Mouse (Mus musculus): ENCODE measurements around the gene Snapc5. TPM values are rescaled to one million over a fixed set of nuclear protein-coding genes. Genes with fewer than 3 reads are reported as not detected.
"Not testable (repeated sequence)": the region's sequence is repeated elsewhere in the genome, so short reads cannot be mapped to it uniquely, and the experiment has no call there.

Snapc5 gene
- polyA plus RNA-seq, 1 experiment from 2014 or later, result 14.8 TPM

- H3K36me3 ChIP-seq (replicated peaks; ENCODE audit: insufficient read depth, low read length), result peaks cover 39% of the 10 kb centered on the region
- ATAC-seq, result no peak
- H3K4me3 ChIP-seq (ENCODE audit: low read depth, low read length), result peak overlapping the region; percentile 86; the same call in 1 of the 2 replicates
- H3K4me1 ChIP-seq (ENCODE audit: insufficient read depth), result peaks cover 16% of the 10 kb centered on the region
- H3K9ac ChIP-seq (replicated peaks), result peak overlapping the region; percentile 89; the same call in 1 of the 2 replicates
- no peaks in the 10 kb centered on the region for H3K27me3 ChIP-seq (ENCODE audit: insufficient read depth, low read length)
- WGBS (ENCODE audit: insufficient replicate concordance), result 82% methylated on average over 11 of the region's 11 CpGs
- no peak for DNase-seq
- TF ChIP-seq EP300 (IDR thresholded peaks at IDR 0.05; ENCODE audit: low read depth) (no peak), CTCF (IDR thresholded peaks at IDR 0.05; ENCODE audit: low read depth) (no peak)
- no peaks in the 10 kb centered on the region for H3K9me3 ChIP-seq (ENCODE audit: low read length)
- peak overlapping the region; percentile 75 for H3K4me2 ChIP-seq (ENCODE audit: low read depth, low read length)
- no peak overlapping the region for H3K27ac ChIP-seq (ENCODE audit: low read depth)
Observed at GRCm38 (mm10) chr9:64175378-64175777, 3.7 kb upstream of the Snapc5 start.

GRCm38 (mm10) chr9:64178610-64178973 is 482 bp upstream of the Snapc5 start:
- H3K9me3 ChIP-seq (ENCODE audit: low read length), result no peaks in the 10 kb centered on the region
- H3K36me3 ChIP-seq (replicated peaks; ENCODE audit: insufficient read depth, low read length), result peaks cover 47% of the 10 kb centered on the region
- TF ChIP-seq EP300 (IDR thresholded peaks at IDR 0.05; ENCODE audit: low read depth), result no peak
- peak; percentile 40 for TF ChIP-seq CTCF (IDR thresholded peaks at IDR 0.05; ENCODE audit: low read depth)
- H3K4me3 ChIP-seq (ENCODE audit: low read depth, low read length), result peak overlapping the region; percentile 89
- H3K27ac ChIP-seq (ENCODE audit: low read depth), result peak overlapping the region; percentile 90
- WGBS (ENCODE audit: insufficient replicate concordance), result 37% methylated on average over 3 of the region's 3 CpGs
- ATAC-seq (peak; percentile 42), DNase-seq (no peak)
- H3K4me2 ChIP-seq (ENCODE audit: low read depth, low read length), result peak overlapping the region; percentile 73
- peak overlapping the region; percentile 88; the same call in 1 of the 2 replicates for H3K9ac ChIP-seq (replicated peaks)
- no peaks in the 10 kb centered on the region for H3K27me3 ChIP-seq (ENCODE audit: insufficient read depth, low read length)
- peaks cover 16% of the 10 kb centered on the region for H3K4me1 ChIP-seq (ENCODE audit: insufficient read depth)

- 79% methylated on average over 5 of the region's 5 CpGs for WGBS (ENCODE audit: insufficient replicate concordance)
- not testable (repeated sequence) for H3K4me1 ChIP-seq (ENCODE audit: insufficient read depth); DNase-seq; H3K27me3 ChIP-seq (ENCODE audit: insufficient read depth, low read length); H3K27ac ChIP-seq (ENCODE audit: low read depth); H3K4me2 ChIP-seq (ENCODE audit: low read depth, low read length); H3K9me3 ChIP-seq (ENCODE audit: low read length); H3K9ac ChIP-seq (replicated peaks); ATAC-seq; H3K4me3 ChIP-seq (ENCODE audit: low read depth, low read length)
- peaks cover 31% of the 10 kb centered on the region for H3K36me3 ChIP-seq (replicated peaks; ENCODE audit: insufficient read depth, low read length)
Observed at GRCm38 (mm10) chr9:64183295-64183694, 4.2 kb downstream of the Snapc5 start.

- TF ChIP-seq CTCF (IDR thresholded peaks at IDR 0.05; ENCODE audit: low read depth), result no peak
- no peak for TF ChIP-seq EP300 (IDR thresholded peaks at IDR 0.05; ENCODE audit: low read depth)
- Histone ChIP-seq H3K4me2 (ENCODE audit: low read depth, low read length) (no peak overlapping the region), H3K9me3 (ENCODE audit: low read length) (no peaks in the 10 kb centered on the region), H3K27ac (ENCODE audit: low read depth) (no peak overlapping the region), H3K4me3 (ENCODE audit: low read depth, low read length) (no peak overlapping the region), H3K36me3 (replicated peaks; ENCODE audit: insufficient read depth, low read length) (peaks cover 30% of the 10 kb centered on the region), H3K9ac (replicated peaks) (no peak overlapping the region), H3K4me1 (ENCODE audit: insufficient read depth) (peaks cover 6% of the 10 kb centered on the region), H3K27me3 (ENCODE audit: insufficient read depth, low read length) (no peaks in the 10 kb centered on the region)
- ATAC-seq (no peak), DNase-seq (no peak)
- 88% methylated on average over 5 of the region's 5 CpGs for WGBS (ENCODE audit: insufficient replicate concordance)
Observed at GRCm38 (mm10) chr9:64184166-64184840, 5.2 kb downstream of the Snapc5 start.

GRCm38 (mm10) chr9:64193879-64194278 is 14.8 kb downstream of the Snapc5 start:
- no peak for TF ChIP-seq CTCF (IDR thresholded peaks at IDR 0.05; ENCODE audit: low read depth)
- no peak for TF ChIP-seq EP300 (IDR thresholded peaks at IDR 0.05; ENCODE audit: low read depth)
- no peaks in the 10 kb centered on the region for H3K27me3 ChIP-seq (ENCODE audit: insufficient read depth, low read length)
- no peak overlapping the region for H3K4me3 ChIP-seq (ENCODE audit: low read depth, low read length)
- H3K9ac ChIP-seq (replicated peaks), result no peak overlapping the region
- no peaks in the 10 kb centered on the region for H3K4me1 ChIP-seq (ENCODE audit: insufficient read depth)
- peaks cover 35% of the 10 kb centered on the region for H3K36me3 ChIP-seq (replicated peaks; ENCODE audit: insufficient read depth, low read length)
- H3K9me3 ChIP-seq (ENCODE audit: low read length), result no peaks in the 10 kb centered on the region
- no peak overlapping the region for H3K4me2 ChIP-seq (ENCODE audit: low read depth, low read length)
- WGBS (ENCODE audit: insufficient replicate concordance), result 89% methylated on average over 1 of the region's 1 CpGs
- no peak overlapping the region for H3K27ac ChIP-seq (ENCODE audit: low read depth)
- DNase-seq (no peak), ATAC-seq (no peak)

- H3K4me2 ChIP-seq (ENCODE audit: low read depth, low read length), result no peak overlapping the region
- H3K36me3 ChIP-seq (replicated peaks; ENCODE audit: insufficient read depth, low read length), result peaks cover 29% of the 10 kb centered on the region
- no peak for TF ChIP-seq CTCF (IDR thresholded peaks at IDR 0.05; ENCODE audit: low read depth)
- TF ChIP-seq EP300 (IDR thresholded peaks at IDR 0.05; ENCODE audit: low read depth), result no peak
- H3K27me3 ChIP-seq (ENCODE audit: insufficient read depth, low read length), result no peaks in the 10 kb centered on the region
- H3K27ac ChIP-seq (ENCODE audit: low read depth), result no peak overlapping the region
- 90% methylated on average over 4 of the region's 4 CpGs for WGBS (ENCODE audit: insufficient replicate concordance)
- ATAC-seq, result no peak
- DNase-seq, result no peak
- H3K9ac ChIP-seq (replicated peaks), result no peak overlapping the region
- no peaks in the 10 kb centered on the region for H3K9me3 ChIP-seq (ENCODE audit: low read length)
- no peaks in the 10 kb centered on the region for H3K4me1 ChIP-seq (ENCODE audit: insufficient read depth)
- no peak overlapping the region for H3K4me3 ChIP-seq (ENCODE audit: low read depth, low read length)
Observed at GRCm38 (mm10) chr9:64195554-64195953, 16.5 kb downstream of the Snapc5 start.

Measured in liver, postnatal 0 days (tissue).